Mouse (Mus musculus) intestine, embryonic 16.5 days (tissue): ENCODE measurements at regions not wholly inside any gene's neighbourhood (a gene's known extent, or its start where the extent isn't known, plus 50 kb on each side); places are given as distances from the start of the nearest gene placed in this dataset.

ENCODE experiments used
- ATAC-seq: fragments of 200-750 bp; cut with Nextera tagmentation; 2 replicates; pipeline ENCODE4 v1.8.0; 2017; ENCODE audit warnings: moderate TSS enrichment, moderate library complexity
- H3K27ac ChIP-seq: fragments of 300-500 bp; sonication (generic); 2 replicates; pipeline ENCODE4 v1.5.1; 2014; ENCODE audit warnings: mild to moderate bottlenecking, low read length
- H3K27me3 ChIP-seq: fragments of 300-500 bp; sonication (generic); replicated peaks from 2 replicates; pipeline ENCODE4 v1.6.1; 2014; ENCODE audit warnings: low read length, control low read depth, mixed read lengths; ENCODE audit not compliant: control insufficient read depth, insufficient read depth
- H3K36me3 ChIP-seq: fragments of 300-500 bp; sonication (generic); 2 replicates; pipeline ENCODE4 v1.6.1; 2014; ENCODE audit warnings: low read length, control low read depth; ENCODE audit not compliant: control insufficient read depth, insufficient read depth
- H3K4me1 ChIP-seq: fragments of 300-500 bp; sonication (generic); 2 replicates; pipeline ENCODE4 v1.6.1; 2014; ENCODE audit warnings: low read length, control low read depth, mixed read lengths; ENCODE audit not compliant: control insufficient read depth, insufficient read depth
- H3K4me2 ChIP-seq: fragments of 300-500 bp; sonication (generic); 2 replicates; pipeline ENCODE4 v1.6.1; 2014; ENCODE audit warnings: low read depth, low read length, control low read depth
- H3K4me3 ChIP-seq: fragments of 300-500 bp; sonication (generic); 2 replicates; pipeline ENCODE4 v1.5.1; 2014; ENCODE audit warnings: mild to moderate bottlenecking, low read length
- H3K9ac ChIP-seq: fragments of 300-500 bp; sonication (generic); 2 replicates; pipeline ENCODE4 v1.6.1; 2014; ENCODE audit warnings: low read depth, low read length
- H3K9me3 ChIP-seq: fragments of 300-500 bp; sonication (generic); 2 replicates; pipeline ENCODE4 v1.6.1; 2016; ENCODE audit warnings: low read length, control low read depth; ENCODE audit not compliant: control insufficient read depth
- WGBS: fragments of 180-500 bp; shearing (Covaris S2); extraction: QIAGEN DNeasy Blood & Tissue Kit; methylation state at CpG from one replicate; pipeline ENCODE4 v1.1.7; 2014; 5-methylcytosine and 5-hydroxymethylcytosine counted together

- Histone ChIP-seq H3K4me3 (no peak overlapping the region), H3K9ac (no peak overlapping the region), H3K4me1 (no peaks in the 10 kb centered on the region), H3K27ac (no peak overlapping the region), H3K27me3 (no peaks in the 10 kb centered on the region), H3K4me2 (no peak overlapping the region), H3K36me3 (no peaks in the 10 kb centered on the region), H3K9me3 (no peaks in the 10 kb centered on the region)
- WGBS = 80% methylated on average over 1 of the region's 1 CpGs
- no peak for ATAC-seq
These were observed 627.3 kb upstream of the Tmprss15 start for GRCm38 (mm10) chr16:79718230-79718629.

- no peak for ATAC-seq
- no peak overlapping the region for H3K27ac ChIP-seq
- no peak overlapping the region for H3K4me2 ChIP-seq
- no peak overlapping the region for H3K9ac ChIP-seq
- no peaks in the 10 kb centered on the region for H3K4me1 ChIP-seq
- no peaks in the 10 kb centered on the region for H3K36me3 ChIP-seq
- H3K27me3 ChIP-seq = no peaks in the 10 kb centered on the region
- H3K4me3 ChIP-seq = no peak overlapping the region
- H3K9me3 ChIP-seq = no peaks in the 10 kb centered on the region
- WGBS = 70% methylated on average over 2 of the region's 2 CpGs
These were observed 601.5 kb upstream of the Tmprss15 start for GRCm38 (mm10) chr16:79692444-79692843.

- Histone ChIP-seq H3K4me2 (no peak overlapping the region), H3K36me3 (no peaks in the 10 kb centered on the region), H3K9me3 (no peaks in the 10 kb centered on the region), H3K9ac (no peak overlapping the region), H3K4me3 (no peak overlapping the region), H3K4me1 (no peaks in the 10 kb centered on the region), H3K27me3 (no peaks in the 10 kb centered on the region), H3K27ac (no peak overlapping the region)
- 79% methylated on average over 6 of the region's 6 CpGs for WGBS
- ATAC-seq = no peak
These were observed 560.4 kb upstream of the Tmprss15 start for GRCm38 (mm10) chr16:79651162-79651741.

- Histone ChIP-seq H3K4me2 (no peak overlapping the region), H3K36me3 (no peaks in the 10 kb centered on the region), H3K9ac (no peak overlapping the region), H3K4me3 (no peak overlapping the region), H3K27ac (no peak overlapping the region), H3K4me1 (no peaks in the 10 kb centered on the region), H3K27me3 (no peaks in the 10 kb centered on the region), H3K9me3 (no peaks in the 10 kb centered on the region)
- 78% methylated on average over 3 of the region's 3 CpGs for WGBS
- no peak for ATAC-seq
These were observed 550.0 kb upstream of the Tmprss15 start for GRCm38 (mm10) chr16:79640898-79641297.

GRCm38 (mm10) chr16:79627139-79627538, 536.2 kb upstream of the Tmprss15 start:
- no peak overlapping the region for H3K27ac ChIP-seq
- no peaks in the 10 kb centered on the region for H3K9me3 ChIP-seq
- H3K9ac ChIP-seq = no peak overlapping the region
- 77% methylated on average over 1 of the region's 1 CpGs for WGBS
- no peak overlapping the region for H3K4me2 ChIP-seq
- H3K36me3 ChIP-seq = no peaks in the 10 kb centered on the region
- no peaks in the 10 kb centered on the region for H3K4me1 ChIP-seq
- no peaks in the 10 kb centered on the region for H3K27me3 ChIP-seq
- no peak for ATAC-seq
- H3K4me3 ChIP-seq = no peak overlapping the region

GRCm38 (mm10) chr16:79611002-79611401, 520.1 kb upstream of the Tmprss15 start:
- Histone ChIP-seq H3K4me1 (no peaks in the 10 kb centered on the region), H3K4me3 (no peak overlapping the region), H3K36me3 (no peaks in the 10 kb centered on the region), H3K9ac (no peak overlapping the region), H3K4me2 (no peak overlapping the region), H3K27ac (no peak overlapping the region), H3K9me3 (no peaks in the 10 kb centered on the region), H3K27me3 (no peaks in the 10 kb centered on the region)
- no peak for ATAC-seq
- WGBS = 81% methylated on average over 5 of the region's 5 CpGs

GRCm38 (mm10) chr16:79590891-79591290, 500.0 kb upstream of the Tmprss15 start:
- H3K36me3 ChIP-seq = no peaks in the 10 kb centered on the region
- 57% methylated on average over 3 of the region's 3 CpGs for WGBS
- no peak for ATAC-seq

GRCm38 (mm10) chr16:79585745-79586144, 494.8 kb upstream of the Tmprss15 start:
- Histone ChIP-seq H3K9me3 (no peaks in the 10 kb centered on the region), H3K4me1 (no peaks in the 10 kb centered on the region), H3K9ac (no peak overlapping the region), H3K4me3 (no peak overlapping the region), H3K36me3 (no peaks in the 10 kb centered on the region), H3K4me2 (no peak overlapping the region), H3K27ac (no peak overlapping the region), H3K27me3 (no peaks in the 10 kb centered on the region)
- ATAC-seq = no peak

More at GRCm38 (mm10) chr16:79590891-79591290, 500.0 kb upstream of the Tmprss15 start:
- Histone ChIP-seq H3K4me3 (no peak overlapping the region), H3K27me3 (no peaks in the 10 kb centered on the region), H3K4me2 (no peak overlapping the region), H3K9me3 (no peaks in the 10 kb centered on the region), H3K27ac (no peak overlapping the region), H3K4me1 (no peaks in the 10 kb centered on the region), H3K9ac (no peak overlapping the region)

- H3K27me3 ChIP-seq = no peaks in the 10 kb centered on the region
- H3K4me1 ChIP-seq = no peaks in the 10 kb centered on the region
- WGBS = 83% methylated on average over 2 of the region's 2 CpGs
- H3K27ac ChIP-seq = no peak overlapping the region
- H3K36me3 ChIP-seq = no peaks in the 10 kb centered on the region
- no peak overlapping the region for H3K4me2 ChIP-seq
- no peak for ATAC-seq
- H3K4me3 ChIP-seq = no peak overlapping the region
- no peak overlapping the region for H3K9ac ChIP-seq
- no peaks in the 10 kb centered on the region for H3K9me3 ChIP-seq
These were observed 480.0 kb upstream of the Tmprss15 start for GRCm38 (mm10) chr16:79570867-79571266.

- no peaks in the 10 kb centered on the region for H3K4me1 ChIP-seq
- H3K27me3 ChIP-seq = no peaks in the 10 kb centered on the region
These were observed 443.5 kb upstream of the Tmprss15 start for GRCm38 (mm10) chr16:79534370-79534769.

More at GRCm38 (mm10) chr16:79534370-79534769, 443.5 kb upstream of the Tmprss15 start:
- Histone ChIP-seq H3K4me2 (no peak overlapping the region), H3K27ac (no peak overlapping the region), H3K4me3 (no peak overlapping the region), H3K36me3 (no peaks in the 10 kb centered on the region), H3K9ac (no peak overlapping the region), H3K9me3 (no peaks in the 10 kb centered on the region)
- ATAC-seq = no peak
- 60% methylated on average over 2 of the region's 2 CpGs for WGBS
